Mouse (Mus musculus) cerebellum, adult (tissue): ENCODE measurements around the gene Atat1.
"Not testable (repeated sequence)": the region's sequence is repeated elsewhere in the genome, so short reads cannot be mapped to it uniquely, and the experiment has no call there.

Source experiments
- ATAC-seq: cut with Nextera tagmentation; 2 replicates; pipeline ENCODE4 v1.9.2; 2017; ENCODE audit warnings: mild to moderate bottlenecking, moderate library complexity, mixed read lengths; ENCODE audit not compliant: insufficient number of reproducible peaks, low FRiP score, low TSS enrichment

Atat1 gene

DNA sequence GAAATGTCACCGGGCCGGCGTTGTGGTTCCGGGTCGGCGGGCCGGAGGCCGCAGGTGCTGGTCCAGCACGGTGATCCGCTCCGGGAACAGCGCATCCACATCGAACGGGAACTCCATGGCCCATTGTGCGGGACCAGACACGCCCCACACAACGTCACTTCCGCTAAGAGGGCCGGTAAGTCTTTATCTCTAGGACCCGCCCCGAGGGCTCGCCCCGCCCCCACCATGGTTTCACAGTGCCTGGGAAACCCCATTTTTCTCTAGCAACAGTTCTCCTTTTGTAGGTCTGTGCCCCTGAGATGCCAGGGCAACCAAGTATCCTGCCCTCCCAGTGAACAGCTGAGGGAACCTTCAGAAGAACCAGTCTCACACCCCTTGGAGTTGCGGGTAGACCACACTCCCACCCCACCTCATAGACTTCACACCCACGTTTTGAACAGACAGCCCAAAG is at the start of gene Atat1:
Gene Atat1 (minus strand): TSS at position 157 of the 451 bp plus-strand sequence.
- ATAC-seq = peak; percentile 83

DNA sequence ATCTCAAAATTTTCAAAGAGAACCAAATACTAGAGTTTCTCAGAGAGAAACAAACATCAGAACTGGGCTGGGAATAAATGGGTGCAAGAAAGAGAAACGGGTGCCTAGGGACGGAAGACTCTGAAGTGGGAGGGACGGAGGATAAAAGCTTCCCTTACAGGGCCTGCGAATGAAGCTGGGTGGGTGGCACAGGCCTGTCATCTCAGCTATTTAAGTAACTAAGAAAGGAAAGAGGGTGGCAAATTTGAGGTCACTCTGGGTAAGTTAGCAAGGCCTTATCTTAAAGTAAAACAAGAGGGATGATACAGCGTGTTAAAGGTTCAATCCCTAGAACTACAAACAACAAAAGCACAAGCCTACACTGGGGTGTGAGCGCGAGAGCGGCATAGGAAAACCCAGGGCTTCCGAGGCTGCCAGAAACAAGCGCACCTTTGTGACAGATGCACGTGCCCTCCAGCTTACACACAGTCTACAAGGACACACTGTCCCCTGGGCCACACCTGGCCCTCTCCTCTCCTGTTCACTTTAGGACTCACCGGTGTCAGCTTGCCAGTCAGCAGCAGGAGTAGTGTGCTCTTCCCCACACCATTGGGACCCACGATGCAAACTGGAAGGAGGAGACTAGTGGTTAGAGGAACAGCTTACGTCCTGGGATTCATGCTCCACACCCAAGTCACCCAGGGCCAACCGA is 48.8 kb upstream of the Atat1 start:
- no peak for ATAC-seq

DNA sequence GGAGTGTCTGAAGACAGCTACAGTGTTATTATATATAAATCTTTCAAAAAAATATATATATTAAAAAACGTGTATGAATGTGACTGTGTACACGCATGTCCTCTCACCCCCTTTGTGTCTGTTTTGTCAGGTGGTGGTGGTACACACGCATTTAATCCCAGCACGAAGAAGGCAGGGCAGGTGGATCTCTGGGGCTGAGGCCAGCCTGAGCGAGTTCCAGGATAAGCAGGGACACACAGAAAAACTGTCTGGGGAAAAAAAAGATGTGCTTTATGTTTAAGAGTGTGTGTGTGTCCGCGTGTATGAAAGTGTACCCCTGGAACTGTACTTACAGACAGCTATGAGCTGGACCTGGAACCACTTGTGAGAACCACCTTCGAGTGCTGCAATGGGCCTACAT is 44.8 kb upstream of the Atat1 start:
- ATAC-seq = no peak

DNA sequence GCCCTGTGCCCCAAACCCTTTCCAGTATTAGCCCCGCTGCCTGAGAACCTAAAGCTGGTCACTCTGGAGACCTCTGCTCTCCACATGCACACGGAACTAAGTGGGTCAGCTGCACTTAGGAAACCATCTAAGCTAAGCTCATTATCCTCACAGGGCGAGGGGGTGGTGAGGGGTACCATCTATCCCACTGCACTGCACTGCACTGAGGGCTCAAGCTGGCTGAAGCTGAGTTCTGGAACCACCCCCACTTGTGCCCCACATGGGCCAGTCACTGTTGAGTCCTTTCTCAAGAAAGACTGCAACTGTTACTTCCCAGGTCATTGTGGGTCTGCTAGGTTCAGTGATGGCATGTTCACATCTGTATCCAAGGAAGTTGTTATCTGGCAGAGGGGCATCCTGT is 42.7 kb upstream of the Atat1 start:
- ATAC-seq = not testable (repeated sequence)

DNA sequence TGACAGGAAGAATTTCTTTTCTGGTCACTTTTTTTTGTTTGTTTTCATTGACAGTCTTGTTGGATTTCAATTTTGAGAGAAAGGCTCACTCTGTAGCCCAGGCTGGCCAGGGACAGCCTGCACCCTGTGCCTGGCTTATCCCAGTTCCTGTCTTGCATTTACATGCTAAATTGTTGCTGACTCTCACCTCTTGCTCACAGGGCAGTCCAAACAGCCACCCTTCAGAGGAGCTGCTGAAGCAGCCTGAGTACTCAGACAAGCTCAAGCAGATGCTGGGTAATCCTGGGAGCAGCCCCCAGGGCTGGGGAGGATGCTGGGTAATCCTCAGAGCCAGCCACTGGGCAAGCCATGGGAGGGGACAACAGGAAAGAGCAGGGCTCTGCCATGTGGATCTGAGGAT is 41.1 kb upstream of the Atat1 start:
- ATAC-seq = not testable (repeated sequence)

DNA sequence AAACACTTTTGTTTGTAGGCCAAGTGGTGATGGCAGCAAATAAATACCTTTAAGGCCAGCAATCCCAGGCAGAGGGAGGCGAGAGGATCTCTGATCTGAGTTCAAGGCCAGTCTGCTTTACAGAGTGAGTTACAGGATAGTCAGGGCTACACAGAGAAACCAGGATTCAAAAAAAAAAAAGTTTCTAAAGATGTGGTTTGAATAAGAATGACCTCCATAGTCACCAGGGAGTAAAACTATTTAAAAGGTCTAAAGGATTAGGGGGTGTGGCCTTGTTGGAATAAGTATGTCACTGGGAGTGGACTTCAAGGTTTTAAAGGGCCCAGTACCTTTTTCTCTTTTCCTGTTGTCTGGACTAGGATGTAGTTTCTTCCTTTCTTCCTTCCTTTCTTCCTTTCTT is 30.1 kb upstream of the Atat1 start:
- ATAC-seq = no peak

DNA sequence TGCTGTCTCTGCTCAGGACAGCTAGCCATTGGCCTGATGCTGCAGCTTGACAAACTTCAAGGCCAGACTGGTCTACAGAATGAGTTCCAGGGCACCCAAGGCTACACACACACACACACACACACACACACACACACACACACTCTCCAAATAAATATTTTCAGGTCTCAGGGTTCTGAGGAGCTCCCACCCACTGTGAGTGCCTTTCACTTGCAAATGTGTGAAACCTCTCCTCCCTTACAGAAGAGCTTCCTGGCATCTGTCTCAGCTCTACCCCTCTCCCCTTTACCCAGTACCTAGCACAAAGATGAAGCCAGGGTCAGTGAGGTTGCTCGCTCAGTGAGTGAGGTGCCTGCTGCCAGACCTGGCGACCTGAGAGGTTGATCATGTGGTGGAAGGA is 29.2 kb upstream of the Atat1 start:
- no peak for ATAC-seq

DNA sequence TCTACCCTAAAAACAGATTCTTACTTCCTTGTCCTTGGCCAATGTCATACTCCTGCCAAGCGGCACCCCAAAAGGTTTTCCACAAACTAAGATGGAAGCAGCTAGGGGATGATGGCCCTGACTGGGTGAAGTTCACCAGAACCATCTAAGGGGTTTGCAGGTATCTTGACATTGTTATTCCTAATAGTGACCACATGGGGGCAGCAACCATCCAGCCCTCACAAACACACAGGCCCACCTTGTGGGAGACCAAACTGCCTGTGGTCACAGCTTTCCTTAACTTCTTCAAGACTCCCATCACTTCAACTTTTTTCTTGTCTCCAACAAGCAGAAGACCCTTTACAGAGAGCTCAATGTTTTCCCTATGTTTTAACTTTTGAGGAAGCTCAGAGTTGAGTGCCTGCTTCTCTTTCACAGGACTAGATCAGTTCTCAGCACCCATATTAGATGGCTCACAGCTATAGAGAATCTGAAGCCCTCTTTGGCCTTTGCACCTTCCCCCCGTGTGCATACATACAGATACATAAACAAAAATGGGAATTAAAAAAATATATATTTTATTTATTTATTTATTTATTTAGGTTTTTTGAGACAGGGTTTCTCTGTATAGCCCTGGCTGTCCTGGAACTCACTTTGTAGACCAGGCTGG is 27.9 kb upstream of the Atat1 start:
- ATAC-seq = no peak; the same call in 1 of the 2 replicates

DNA sequence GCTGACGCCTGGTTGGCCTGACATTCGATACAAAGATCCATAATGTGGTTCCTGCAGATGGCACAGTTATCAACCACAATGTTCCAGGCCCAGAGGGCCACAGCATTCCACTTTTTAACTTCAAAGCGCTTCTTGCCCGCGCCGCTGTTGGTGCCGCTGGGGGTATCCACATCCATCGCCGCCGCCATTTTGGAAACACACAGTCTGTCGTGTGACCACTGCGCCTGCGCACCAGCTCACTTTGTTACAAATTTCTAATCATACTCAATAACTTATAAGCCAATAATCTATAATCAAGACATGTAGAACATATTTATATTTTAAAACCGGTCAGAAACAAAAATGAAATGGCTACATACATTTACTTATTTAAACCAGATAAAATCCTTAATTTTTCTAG is 25.9 kb upstream of the Atat1 start:
- peak; percentile 56; the same call in 1 of the 2 replicates for ATAC-seq

DNA sequence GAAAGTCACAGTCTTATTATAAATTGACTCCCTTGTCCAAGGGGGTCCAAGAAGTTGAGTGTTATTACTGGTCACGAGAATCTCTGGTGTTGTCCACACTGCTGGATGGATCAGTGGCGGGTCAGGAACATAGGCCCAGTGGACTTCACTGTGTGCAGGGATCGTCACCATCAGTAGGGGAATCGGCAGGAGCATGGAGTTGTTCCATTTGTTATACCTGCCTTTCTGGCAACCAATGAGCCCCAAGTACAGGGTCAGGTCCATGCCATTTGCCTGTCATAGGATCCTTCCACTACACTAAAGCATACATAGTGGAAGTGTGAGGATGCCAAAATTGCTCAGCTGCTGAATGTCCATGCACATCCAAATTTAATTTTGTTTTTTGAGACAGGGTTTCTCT is 22.7 kb upstream of the Atat1 start:
- no peak for ATAC-seq

DNA sequence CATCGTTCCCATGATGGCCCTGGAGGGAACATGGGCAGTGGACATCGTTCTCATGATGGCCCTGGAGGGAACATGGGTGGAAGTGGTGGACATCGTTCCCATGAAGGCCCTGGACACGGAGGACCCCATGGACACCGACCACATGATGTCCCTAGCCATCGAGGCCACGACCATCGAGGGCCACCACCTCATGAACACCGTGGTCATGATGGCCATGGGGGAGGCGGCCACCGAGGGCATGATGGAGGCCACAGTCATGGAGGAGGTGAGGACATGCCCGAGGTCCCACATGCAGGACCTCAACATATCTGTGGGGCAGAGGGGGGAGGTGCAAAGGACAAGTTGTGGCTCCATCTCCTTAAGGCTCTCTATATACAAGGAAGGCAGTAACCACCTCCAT is 20.8 kb upstream of the Atat1 start:
- no peak; the same call in 1 of the 2 replicates for ATAC-seq

DNA sequence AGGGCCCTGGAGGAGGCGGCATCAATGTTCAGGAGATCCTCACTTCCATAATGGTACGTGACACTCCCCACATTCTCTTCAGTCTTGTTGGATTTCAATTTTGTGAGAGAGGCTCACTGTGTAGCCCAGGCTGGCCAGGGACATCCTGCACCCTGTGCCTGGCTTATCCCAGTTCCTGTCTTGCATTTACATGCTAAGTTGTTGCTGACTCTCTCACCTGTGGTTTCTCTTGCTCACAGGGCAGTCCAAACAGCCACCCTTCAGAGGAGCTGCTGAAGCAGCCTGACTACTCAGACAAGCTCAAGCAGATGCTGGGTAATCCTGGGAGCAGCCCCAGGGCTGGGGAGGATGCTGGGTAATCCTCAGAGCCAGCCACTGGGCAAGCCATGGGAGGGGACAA is 19.7 kb upstream of the Atat1 start:
- no peak for ATAC-seq

DNA sequence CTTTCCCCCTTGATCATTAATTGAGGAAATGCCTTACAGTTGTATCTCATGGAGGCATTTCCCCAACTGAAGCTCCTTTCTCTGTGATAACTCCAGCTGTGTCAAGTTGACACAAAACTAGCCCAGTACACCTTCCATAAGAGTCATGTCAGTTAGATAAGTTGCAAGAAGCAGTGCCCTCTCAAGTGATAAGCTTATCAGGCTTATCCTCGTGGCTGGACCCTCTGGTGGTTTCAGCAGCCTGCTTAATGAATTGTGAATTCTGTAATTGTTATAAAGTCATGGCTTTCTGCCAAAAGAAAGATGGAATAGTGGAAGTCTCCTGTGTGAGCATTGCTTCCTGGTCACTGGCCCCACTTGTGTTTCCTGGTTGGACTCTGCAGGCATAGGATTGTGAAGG is 17.6 kb upstream of the Atat1 start:
- no peak for ATAC-seq

DNA sequence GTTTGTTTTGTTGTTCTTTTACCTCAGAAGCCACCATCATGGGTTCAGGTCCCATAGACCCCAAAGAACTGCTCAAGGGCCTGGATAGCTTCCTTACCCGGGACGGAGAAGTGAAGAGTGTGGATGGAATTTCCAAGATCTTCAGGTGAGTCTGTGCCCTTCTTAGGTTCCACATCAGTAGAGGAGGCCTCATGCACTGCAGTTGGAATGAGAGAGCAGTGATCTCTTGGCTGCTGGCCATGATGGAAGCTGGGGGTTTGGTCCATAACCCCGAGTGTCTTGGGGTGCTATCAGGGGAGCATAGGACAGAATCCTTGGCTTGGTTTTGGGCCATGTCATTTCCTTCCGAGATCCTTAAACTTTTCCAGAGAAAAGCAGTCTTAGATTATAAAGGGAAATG is 13.4 kb upstream of the Atat1 start:
- ATAC-seq = no peak

DNA sequence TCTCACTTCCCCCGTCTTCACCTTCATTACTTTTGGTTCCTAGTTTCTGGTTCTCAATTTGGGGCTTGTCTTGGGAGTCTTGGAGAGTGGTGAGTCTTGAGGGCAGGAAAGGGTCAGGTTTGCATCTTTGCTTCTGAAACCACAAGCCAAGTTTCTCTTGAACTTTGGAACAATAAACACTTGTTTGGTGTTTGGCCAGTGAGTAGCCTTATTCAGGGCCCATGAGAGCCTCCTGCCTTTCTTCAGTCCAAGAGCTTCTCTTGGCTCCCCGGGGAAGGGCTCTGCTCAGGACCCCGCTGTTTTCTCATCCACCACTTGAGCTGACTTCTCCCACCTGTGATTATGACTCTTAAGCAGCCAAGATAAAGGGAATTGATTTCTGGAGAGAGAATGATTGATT is 12.7 kb upstream of the Atat1 start:
- ATAC-seq = no peak

DNA sequence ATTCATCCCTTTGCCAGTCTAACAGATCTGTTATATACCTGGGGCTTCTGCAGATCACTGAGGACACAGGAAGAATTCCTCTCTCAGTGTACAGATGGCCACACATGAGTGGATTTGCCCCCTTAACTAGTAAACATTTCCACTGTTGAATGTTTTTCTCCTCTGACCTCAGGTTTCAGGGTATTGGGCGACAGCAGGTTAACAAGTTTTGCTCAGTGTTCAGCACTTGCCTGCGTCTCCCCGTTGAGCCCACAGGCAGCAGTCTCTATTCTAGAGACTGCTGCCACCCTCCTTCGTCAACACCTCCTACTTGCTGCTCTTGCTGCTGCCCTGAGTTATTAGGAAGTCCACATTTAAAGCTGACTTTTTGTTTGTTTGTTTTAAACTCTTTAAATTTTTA is 11.8 kb upstream of the Atat1 start:
- ATAC-seq = no peak

DNA sequence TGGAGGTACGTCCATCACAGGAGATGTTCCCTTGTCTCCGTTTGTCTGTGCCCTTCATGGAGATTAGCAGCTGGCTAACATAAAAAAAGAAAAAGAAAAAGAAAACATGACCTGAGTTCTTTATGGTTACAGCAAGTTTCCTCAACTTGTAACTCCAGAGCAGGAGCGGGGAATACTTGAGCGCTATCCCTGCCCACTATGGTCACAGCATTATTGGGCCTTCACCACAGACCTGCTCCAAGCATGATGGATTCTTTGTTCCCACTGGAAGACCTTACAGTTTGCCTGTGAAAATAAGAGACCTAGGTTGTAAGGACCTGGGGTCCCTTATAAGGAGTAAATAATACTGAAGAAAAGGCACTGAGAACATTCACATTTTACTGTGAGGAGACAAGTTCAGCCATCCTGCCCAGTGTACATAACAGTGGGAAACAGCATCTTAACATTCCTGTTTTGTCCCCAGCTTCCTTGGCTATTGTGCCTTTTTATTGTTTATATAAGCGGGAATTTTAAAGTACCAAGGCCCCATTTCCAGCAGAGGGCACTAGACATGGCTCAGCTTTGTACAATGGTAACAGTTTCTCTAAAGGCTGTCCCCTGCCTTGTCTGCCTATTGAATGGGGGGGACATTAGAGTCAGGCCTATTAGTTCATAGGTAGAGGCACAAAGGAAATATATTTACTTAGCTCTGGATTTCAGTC is 11.1 kb upstream of the Atat1 start:
- ATAC-seq = no peak

DNA sequence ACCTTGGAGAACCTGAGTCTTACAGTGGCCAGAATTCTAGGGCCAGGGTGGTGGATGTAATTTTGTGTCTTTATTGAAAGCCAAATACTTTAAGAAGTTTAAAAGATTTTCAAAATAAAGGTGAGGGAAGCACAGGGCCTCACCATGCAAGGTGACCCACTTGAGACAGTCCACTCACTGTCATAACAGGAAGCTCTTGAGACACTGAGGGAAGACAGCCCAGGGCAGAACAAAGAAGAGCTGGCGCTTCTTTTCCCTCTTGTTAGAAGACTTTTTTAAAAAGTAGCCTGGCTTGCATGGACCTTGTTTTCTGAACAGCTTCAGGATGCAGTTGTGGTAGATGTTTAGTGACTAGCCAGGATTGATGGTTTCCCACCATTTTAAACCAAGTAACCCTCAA is 10.5 kb upstream of the Atat1 start:
- no peak for ATAC-seq

DNA sequence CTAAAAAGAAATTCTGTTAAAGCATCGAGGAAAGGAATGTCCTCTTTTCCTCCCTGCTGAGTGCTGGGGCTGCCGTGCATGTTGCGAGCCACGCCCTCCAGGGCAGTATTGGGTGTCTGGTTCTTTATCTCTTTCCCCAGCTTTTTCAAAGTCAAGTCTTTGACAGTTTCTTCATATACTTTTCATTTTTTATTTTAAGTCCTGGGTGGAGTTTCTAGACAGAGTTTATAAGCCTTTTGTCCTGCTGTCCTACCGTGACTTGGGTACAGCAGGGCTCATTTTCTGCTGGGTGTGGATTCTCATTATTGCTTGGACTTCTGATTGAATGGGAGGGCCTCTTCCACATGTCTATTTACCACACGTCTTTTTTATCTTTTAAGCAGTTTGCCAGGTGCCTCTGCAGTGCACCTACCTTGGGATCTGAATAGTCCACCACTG is 10.0 kb upstream of the Atat1 start:
- ATAC-seq = no peak

DNA sequence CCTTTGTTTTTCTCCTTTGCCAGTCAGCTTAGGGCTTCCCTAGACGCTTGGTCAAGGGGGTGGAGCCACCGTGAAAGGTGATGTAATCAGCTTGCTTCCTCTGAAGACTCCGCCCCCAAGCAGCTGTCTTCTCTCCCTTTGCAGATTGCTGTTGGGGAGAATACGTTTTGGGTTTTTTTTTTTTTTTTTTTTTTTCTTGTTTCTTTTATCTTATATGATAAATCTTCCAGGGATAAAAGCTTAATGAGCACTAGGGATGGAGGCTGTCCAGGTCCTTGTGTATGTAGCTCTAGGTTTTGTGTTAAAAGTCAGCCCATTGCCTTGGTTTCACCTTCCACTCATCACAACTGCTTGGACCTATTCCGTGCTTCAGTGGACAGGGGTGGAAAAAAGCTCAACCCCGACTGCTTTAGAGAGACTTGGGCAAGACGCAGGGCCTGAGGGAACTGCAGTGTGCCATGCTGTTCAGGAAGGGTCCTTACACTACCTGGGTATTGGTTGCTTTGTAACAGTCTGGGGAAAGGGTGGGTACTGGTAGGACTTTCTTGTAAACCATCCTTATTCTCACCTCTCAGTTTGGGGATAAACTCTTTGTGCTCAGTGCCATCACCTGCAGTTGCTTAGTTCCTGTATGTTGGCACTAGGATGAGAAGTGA is 9.3 kb upstream of the Atat1 start:
- ATAC-seq = peak; percentile 53; the same call in 1 of the 2 replicates
